Mouse (Mus musculus): ENCODE data around the gene Myf6.

Gene Myf6

DNA sequence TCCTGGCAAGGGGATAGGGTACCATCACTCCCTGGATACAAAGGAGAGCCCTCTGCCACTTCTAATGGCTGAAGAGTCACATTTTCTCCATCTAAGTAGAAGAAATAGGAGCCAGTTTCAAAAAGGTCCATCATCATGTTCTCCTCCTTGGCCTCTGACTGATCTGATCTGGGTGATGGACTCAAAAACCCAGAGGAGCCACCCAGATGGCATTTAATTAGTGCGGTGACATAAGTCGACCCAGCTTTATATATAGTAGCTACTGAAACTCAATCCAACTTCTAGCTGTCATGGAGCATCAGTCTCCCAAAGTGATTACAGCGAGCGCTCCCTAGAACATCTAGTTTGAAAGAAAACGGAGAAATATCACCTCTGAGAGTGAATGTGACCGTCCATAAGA is at the start of gene Myf6:
TSS of gene Myf6 (minus strand) at position 170 of the 400 bp plus-strand sequence.
- no peak for DNase-seq (ENCODE audit: low spot score in 2 of 2)

DNA sequence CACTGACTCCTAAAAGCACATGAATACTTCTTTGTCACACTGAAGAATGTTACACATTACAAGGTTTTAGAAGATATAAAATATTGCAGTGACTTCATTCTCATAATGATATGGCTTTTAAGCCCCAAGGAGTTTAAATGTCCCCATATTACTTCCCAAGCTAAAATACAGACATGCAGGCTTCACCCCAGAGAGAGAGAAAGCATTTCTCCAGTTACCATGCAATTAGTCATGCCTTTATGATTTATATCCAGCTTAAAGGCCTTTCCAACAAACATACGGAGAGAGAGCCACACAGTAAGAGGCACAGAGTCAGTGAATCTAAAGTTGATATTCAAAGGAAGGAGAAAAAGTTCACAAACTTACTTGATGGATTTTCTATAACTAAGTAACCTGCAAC is 48.5 kb upstream of the Myf6 start:
- DNase-seq (ENCODE audit: low spot score in 2 of 2): no peak

GRCm38 (mm10) chr10:107528758-107529157 is 34.2 kb upstream of the Myf6 start:
- DNase-seq (ENCODE audit: low spot score in 2 of 2): no peak

DNA sequence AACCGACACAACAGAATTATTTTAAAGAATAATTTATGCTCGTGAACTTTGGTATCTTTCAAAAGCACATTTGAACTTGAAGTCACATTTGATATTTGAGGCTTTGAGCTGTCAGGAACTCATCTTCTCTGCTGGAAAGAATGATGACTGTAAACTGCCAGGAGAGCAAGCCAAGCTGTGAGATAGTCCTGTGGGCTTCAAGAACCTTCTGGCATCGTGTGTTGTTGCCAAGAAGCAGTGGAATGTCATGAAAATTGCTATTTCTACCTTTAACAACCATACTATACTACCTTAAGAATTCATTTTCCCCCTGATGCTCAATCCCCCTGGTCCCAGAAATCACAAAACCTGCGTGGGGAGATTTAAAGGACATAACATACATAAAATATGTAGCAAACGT is 24.7 kb upstream of the Myf6 start:
- no peak for DNase-seq (ENCODE audit: low spot score in 2 of 2)

DNA sequence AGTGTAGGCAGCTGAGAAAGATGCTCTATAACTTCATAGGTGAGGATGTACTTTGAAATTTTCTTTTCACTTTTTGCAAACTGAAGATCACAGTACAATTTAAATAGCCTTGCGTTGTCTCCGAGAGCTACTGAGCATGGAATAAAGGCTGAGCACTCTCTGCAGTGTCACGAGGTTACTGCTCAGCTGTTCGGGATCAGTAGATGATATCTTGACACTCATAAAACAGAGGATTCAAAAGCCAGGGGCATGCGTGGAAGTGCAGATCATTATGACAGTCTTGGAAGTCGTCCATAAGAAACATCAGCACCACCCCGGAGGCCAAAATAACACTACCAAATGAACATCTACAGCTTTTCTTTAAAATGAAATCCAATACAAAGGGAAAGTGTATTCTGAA is 22.1 kb upstream of the Myf6 start:
- no peak for DNase-seq (ENCODE audit: low spot score in 2 of 2)

DNA sequence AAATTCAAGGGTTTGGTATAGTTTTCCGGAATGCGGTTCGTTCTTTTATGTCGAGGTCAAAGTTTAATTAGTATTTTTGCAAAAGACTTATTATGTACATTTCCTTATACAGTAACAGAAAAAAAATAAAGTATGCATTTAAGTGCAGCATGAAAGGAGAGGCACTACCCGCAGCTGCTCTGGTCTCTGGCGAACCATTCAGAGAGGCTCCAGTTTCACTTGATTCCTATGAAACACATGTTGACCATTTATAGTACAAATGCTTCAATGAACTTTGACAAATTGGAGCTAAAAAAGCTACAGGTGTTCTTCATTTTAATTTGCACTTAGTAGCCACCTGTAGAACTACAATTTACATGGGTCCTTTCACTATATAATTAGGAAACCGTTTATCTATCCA is 20.2 kb upstream of the Myf6 start:
- no peak for DNase-seq (ENCODE audit: low spot score in 2 of 2)

GRCm38 (mm10) chr10:107506397-107506796 is 11.9 kb upstream of the Myf6 start:
- no peak for DNase-seq (ENCODE audit: low spot score in 2 of 2)

DNA sequence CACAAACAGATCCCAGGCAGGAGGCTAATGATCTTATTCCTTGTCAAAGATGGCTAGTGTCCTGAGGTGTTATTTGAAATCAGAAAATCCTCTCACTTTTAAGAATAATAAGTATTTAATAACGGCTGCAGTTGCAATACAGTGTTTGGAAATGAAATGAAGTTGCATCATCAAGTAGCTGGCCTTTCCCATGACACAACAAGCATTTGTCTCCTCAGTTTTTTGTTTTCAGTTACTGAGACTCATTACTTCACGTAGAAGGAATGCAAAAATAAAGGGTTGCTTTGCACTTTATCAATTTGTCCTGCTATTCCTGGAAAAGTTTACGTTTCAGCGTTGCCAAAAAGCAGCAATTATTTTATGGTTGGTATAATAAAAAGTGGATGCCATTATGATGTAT is 8.9 kb upstream of the Myf6 start:
- DNase-seq (ENCODE audit: low spot score in 2 of 2): no peak

- no peak for DNase-seq (ENCODE audit: low spot score in 2 of 2)
Observed at GRCm38 (mm10) chr10:107502193-107502592, 7.7 kb upstream of the Myf6 start.

DNA sequence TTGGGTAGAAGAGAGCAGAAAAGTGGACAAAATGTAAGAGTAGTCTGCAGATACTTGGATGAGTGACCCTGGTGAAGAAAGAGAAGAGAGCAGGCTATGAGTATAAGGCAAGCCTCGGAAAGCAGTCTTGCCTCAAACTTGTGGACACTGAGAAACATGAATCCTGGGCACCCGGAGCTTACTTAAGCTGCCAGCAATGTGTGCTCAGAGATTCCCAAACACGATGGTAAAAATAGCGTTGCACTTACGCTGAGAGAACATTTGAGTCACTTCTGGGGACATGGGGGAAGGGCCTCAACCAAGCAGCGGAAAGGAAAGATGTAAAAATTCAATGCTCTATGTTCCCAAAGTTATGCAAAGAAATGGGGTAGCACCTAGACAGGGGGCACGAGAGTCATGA is 5.1 kb upstream of the Myf6 start:
- DNase-seq (ENCODE audit: low spot score in 2 of 2): no peak

- DNase-seq (ENCODE audit: low spot score in 2 of 2): no peak
Observed at GRCm38 (mm10) chr10:107496402-107496801, 1.9 kb upstream of the Myf6 start.

GRCm38 (mm10) chr10:107493580-107494474 is 710 bp downstream of the Myf6 start:
- no peak for DNase-seq (ENCODE audit: low spot score in 2 of 2)

DNA sequence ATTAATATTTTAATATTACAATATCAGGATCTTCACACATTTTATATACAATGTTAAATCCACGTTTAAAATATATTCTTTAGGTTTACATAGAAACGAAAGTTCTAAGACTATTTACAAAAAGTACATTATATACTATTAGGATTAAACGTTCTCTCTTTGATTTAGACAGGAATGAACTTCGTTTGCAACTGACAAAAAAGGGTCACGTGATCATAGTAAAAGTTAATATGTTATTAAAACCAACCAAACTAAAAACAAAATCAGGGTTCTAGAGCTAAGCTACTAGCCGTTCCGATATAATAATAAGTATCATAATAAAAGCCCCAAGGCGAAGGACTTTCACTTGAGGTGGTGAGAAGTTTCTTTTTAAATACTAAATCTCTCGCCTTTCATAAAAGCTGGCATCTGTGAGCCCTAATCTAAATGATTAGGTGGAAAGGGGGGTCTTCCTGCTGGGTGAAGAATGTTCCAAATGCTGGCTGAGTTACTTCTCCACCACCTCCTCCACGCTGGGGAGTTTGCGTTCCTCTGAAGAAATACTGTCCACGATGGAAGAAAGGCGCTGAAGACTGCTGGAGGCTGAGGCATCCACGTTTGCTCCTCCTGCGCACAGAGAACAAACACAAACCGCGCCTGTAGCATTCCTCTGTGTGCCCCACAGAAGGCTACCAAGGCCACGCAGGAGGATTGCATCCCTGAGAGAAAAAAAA is 1.5 kb downstream of the Myf6 start:
- DNase-seq (ENCODE audit: low spot score in 2 of 2): no peak

- no peak for DNase-seq (ENCODE audit: low spot score in 2 of 2)
Observed at GRCm38 (mm10) chr10:107488654-107489315, 5.8 kb downstream of the Myf6 start.

GRCm38 (mm10) chr10:107486770-107487169 is 7.8 kb downstream of the Myf6 start:
- no peak for DNase-seq (ENCODE audit: low spot score in 2 of 2)

- DNase-seq (ENCODE audit: low spot score in 2 of 2): no peak
Observed at GRCm38 (mm10) chr10:107485870-107486269, 8.7 kb downstream of the Myf6 start, which contains the start of gene Myf5. TSS of gene Myf5 (minus strand) at chr10:107486134.

DNA sequence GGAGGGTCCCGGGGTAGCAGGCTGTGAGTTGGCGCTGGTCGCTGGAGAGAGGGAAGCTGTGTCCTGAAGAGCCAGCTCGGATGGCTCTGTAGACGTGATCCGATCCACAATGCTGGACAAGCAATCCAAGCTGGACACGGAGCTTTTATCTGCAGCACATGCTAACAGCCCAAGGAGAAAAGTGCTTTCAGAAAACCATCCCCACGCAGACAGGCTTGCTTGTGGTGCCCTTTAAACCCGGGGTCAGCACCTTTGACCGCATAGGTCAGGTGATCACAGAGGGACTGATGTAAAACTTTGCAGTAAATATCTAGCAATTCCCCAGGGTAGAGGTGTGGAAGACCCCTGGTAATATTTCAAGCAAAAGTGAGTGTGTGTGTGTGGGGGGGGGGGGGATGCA is 10.5 kb downstream of the Myf6 start:
- DNase-seq (ENCODE audit: low spot score in 2 of 2): no peak

DNA sequence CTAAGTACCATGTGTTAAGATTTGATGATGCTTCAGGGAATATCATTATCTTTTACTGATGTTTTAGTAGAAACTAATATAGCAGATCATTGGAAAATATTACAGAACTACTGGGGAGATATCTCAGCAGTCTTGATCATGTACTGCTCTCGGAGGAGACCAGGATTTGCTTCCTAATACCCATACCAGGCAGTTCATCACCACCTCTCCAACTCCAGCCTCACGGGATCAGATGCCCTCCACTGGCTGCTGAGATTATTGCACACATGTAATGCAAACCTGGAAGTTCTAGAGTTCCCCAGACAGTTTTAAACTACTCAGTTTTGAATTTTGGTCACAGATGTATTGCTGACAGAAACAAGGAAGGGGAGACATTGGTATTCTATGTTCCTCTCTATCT is 21.0 kb downstream of the Myf6 start:
- DNase-seq (ENCODE audit: low spot score in 2 of 2): no peak

DNA sequence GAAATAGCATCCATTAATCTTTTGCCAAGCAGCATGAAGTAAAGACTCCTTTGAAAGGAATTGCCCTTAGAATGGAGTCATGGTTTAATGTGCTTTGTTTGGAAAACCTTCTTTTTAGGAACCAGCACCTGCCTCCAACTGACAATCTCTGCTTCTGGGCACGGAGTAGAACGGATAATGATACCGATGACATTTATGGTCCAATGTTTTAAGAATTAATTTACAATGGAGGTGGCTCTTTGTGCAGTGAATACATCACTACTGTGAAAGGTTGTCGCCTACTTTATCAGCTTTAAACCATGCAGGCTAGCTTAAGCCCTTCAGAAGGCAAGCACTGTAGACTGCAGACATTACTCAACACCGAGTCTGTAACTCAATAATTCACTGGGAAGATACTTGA is 22.8 kb downstream of the Myf6 start:
- no peak for DNase-seq (ENCODE audit: low spot score in 2 of 2)

DNA sequence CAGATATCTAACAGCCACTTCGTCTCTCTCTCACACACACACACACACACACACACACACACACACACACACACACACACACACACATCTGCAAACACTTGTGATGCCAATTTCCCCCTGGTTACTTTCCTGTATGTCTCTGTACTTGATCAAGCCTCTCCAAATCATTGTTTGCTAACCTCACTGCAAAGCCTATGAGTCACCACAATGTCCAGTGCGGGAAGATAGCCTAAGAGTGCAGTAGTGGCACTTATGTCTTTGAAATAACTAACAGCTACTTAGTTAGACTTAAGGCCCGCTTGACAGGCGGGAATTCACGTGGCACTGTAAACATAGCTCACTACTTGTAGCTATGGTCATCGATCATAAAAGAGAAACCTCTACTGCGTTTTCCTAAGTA is 26.7 kb downstream of the Myf6 start:
- no peak for DNase-seq (ENCODE audit: low spot score in 2 of 2)

- DNase-seq (ENCODE audit: low spot score in 2 of 2): no peak
Observed at GRCm38 (mm10) chr10:107449496-107450330, 44.8 kb downstream of the Myf6 start.

Measured in urinary bladder, adult 18-20 months (tissue).